Mouse (Mus musculus) ES-Bruce4 (cell line): ENCODE results near the gene Dnah3.

Source experiments
- CTCF ChIP-seq: IDR thresholded peaks from one replicate; pipeline ENCODE4 v1.8.1; 2011; ENCODE audit warnings: low read depth, low read length
- EP300 ChIP-seq: IDR thresholded peaks from 2 replicates; pipeline ENCODE4 v1.6.1; 2011; ENCODE audit warnings: low read depth, low read length; ENCODE audit not compliant: insufficient read depth
- POLR2A ChIP-seq: IDR thresholded peaks from one replicate; pipeline ENCODE4 v1.8.1; 2011; ENCODE audit warnings: low read length; ENCODE audit not compliant: insufficient read depth

GRCm38 (mm10) chr7:119892198-119892597, 202.9 kb downstream of the Dnah3 start:
- TF ChIP-seq CTCF (no peak), POLR2A (no peak), EP300 (no peak)
